Mouse (Mus musculus) spleen, adult 18-20 months (tissue): Measurements from ENCODE around the gene Banp.

Source experiments
- DNase-seq, 2 experiments: peaks; one replicate each; pipeline ENCODE4 v3.0.0; 2022; ENCODE audit warnings: mixed read lengths in 2 of 2

Banp gene

DNA sequence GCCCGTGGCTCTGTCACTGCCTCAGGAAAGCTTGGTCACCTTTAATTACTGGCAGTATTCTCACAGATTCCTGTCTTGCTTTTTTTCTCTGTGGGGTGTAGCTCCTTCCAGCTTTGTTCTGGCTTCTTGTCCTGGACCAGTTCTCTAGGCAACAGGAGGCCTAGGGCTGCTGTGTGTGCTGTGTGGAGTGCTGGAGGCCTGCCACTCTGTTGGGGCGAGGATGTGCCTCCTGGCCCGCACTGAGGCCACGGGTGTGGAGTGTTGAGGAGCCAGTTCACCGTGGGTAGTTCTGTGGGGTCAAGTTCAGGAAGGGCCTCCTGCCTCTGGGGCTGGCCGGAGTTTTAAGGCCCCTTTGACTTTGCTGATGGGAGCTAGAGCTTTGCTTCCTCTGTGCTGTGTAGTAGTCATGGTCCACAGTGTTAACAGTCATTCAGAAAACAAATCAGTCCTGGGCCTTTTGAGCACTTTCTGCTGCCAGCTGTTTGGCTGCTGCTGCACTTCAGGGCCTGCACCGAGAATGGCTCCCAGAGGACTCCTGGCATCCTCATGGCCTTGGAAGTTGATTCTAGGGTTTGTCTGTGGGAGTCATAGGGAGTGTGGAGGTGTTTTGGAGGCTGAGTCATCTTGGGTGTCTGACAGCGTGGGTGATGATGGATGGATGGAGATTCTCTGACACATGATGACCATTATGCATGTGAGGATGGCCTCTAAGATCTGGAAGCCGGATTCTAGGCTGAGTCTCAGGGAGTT lies 41.1 kb downstream of the Banp start:
- DNase-seq = no peak

GRCm38 (mm10) chr8:121991611-121992010 lies 42.1 kb downstream of the Banp start:
- no peak for DNase-seq

GRCm38 (mm10) chr8:121992911-121993310 lies 43.4 kb downstream of the Banp start:
- no peak for DNase-seq

- DNase-seq = no peak
Observed at GRCm38 (mm10) chr8:121995112-121995511, 45.6 kb downstream of the Banp start.

- no peak for DNase-seq
Observed at GRCm38 (mm10) chr8:121995895-121996294, 46.3 kb downstream of the Banp start.

GRCm38 (mm10) chr8:121998631-121999030 lies 49.1 kb downstream of the Banp start:
- DNase-seq = no peak

GRCm38 (mm10) chr8:121999211-121999610 lies 49.7 kb downstream of the Banp start:
- DNase-seq = no peak

DNA sequence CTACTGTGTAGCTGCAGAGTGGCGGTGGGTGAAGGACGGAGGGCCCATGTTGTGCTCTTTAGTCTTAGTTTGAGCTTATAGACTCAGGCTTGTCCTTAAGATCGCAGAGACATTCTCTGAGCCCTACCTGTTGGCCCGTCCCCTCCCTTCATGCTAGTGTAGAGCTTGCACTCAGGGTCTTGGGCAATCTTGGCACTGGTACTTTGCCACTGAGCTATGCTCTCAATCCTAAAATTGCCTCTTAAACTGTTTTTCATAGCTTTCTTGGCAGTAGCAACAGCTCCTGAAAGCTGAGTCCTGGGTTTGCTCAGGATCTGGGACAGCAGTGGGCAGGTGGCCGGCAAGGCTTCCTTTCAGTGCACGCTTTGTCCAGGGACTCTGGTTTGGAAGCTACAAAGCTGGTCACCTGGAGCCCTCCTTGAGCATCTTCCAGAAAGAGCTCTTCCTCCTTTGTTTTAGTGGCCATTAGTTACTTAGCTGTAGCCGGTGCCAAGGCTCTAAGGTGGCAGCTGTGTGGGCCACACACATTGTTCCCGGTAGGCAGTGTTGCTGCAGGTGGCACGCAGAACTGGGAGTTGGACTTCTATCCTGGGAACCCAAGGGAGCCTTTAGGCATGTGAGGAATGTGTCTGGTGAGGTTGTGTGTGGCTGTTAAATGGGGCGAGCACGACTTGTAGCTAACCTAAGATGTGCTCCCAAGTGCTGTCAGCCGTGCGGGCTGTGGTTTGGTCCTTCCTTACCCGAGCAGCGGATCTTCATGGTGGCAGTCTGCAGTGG lies 52.0 kb downstream of the Banp start:
- DNase-seq = no peak

DNA sequence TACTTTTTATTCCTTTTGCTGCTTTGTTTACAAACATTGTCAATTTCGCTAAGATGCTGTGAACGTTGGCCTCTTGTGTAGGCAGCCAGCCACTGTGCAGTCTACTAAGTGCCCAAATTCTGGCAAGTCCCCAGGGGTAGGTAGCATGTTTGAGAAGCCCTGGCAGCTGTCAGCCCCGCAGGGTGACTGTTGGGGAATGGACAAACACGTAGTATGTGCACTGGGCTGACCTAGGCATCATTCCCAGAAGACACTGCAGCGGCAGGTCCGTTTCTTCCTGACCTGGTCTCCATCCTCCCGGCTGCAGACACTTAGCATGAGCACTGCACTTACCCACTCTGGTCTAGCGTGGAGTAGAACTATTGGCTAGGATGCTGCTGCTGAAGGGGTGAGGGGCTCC lies 54.1 kb downstream of the Banp start:
- no peak for DNase-seq

DNA sequence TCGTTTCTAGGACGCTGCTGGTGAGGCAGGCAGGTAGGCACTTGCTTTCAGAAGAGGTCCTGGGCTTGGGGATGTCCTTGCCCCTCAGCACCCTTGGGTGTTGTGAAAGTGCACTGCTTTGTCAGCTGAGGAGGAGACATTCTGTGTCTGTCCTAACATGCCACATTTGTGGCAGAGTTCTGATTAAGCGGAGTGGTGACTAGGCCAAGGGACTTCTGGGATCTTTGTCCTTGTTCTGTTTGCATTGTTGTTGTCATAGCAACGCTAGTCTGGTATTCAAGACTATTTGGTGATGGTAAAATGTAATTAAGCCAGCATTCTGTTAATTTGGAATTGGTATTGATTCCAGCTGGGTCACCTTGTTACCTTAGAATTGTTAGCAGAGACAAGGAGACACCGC lies 54.6 kb downstream of the Banp start:
- no peak for DNase-seq

DNA sequence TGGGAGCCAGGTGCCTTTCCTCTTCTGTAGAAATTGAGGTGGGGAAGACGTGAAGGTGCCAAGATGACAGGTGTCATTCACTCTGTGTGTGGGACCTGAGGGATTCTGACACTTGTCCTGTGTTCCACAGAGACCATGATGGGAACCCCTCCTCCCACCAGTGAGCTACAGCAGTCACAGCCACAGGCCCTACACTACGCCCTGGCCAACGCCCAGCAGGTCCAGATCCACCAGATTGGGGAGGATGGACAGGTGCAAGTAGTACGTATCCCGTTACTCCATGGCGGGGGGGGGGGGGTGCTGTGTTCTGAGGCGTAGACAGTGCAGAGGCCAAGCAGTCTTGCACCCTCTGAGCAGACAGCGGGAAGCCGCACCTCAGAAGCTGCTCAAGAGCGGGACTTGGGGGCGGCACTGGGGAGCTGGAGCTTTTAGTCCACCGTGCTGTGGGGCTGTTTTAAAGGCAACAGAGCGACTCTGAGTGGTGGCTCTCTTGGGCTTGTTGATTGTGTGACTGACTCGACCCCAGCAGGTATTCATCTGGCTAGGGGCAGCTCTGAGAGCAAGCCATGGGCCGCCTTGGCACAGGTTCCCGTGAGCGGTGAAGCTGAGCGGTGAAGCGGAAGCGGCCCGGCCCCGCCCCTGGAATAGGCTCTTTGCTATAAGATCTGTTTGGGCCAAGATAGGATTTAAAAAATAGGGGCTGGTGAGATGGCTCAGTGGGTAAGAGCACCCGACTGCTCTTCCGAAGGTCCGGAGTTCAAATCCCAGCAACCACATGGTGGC lies 56.1 kb downstream of the Banp start:
- no peak for DNase-seq

- DNase-seq = no peak
Observed at GRCm38 (mm10) chr8:122006688-122007484, 57.3 kb downstream of the Banp start.

DNA sequence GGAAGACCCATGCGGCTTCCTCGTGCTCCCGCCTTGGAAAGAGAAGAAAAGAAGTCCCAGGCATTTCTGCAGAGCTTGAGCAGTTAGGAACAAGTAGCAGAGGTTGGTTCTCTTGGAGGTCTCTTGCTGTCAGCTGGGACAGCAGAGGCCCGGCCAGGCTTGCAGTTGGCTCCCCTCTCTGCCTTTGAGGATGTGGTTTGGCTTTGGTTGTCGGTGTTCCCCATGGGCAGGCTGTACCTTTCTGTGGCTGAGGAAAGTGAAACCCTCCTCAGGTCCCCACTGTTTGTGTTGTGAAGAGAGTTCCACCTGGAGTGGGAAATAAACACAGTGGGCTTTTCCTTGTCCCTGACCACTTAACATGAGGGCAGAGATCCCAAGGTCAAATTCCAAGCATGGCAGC lies 58.8 kb downstream of the Banp start:
- DNase-seq = no peak

DNA sequence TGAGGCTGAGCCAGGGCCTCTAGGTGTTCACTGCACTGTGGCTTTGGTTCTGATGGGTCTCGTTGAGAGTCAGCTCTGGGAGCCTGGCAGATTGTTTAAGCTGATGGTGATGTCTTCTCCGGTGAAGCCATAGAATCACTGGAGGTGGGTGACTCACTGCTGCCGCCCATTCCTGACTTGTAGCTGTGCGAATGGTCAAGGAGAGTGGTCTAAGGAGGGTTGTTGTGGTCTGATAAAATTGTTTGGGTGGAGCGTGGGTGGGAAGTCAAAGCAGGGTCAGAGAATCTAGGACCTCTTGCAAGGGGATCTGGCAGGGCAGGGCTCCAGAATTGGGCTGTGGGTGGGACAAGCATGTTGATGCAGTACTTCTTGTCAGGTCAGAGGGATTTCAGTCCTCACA lies 61.1 kb downstream of the Banp start:
- DNase-seq = no peak

DNA sequence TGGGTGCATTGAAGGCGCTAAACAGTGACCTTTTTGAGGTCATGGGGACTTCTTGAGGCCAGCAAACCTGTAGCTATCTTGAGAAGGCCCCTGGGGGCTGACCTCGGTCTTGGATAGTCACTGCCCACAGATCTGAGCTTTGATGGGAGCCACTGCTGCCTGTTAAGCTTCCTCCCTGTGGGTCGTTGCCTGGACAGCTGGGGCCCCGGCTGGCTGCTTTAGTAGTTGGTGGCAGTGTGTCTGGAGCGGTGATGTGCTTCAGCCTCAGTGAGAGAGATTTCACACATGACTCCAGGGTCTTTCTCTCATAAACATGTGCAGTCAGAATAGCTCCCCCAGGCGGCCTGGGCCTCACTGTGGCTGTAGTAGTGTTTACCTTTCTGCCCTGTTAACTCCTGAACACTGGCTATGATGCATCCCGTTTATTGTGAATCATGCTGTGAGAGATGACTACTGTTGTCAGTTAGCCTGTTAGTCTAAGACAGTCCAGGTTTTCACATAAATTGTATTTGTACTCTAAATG lies 61.6 kb downstream of the Banp start:
- DNase-seq = no peak

DNA sequence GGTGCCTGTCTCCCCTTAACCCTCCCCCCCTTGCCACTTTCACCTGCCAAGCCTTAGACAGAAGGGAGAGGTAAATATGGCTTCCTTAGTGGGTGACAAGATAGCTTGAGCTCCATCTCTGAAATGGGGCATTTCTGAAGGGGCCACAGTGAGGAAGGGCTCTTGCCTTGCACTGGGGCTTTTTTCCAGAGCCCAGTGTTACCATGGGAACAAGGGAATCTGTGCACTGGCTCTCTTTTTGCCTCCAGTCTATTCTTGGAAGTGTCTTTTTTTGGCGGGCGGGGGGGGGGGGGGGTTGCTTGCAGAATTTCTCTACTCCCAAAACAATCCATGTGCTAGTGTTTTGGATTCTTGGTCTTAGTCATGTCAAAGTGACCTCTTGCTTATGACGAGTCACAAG lies 65.1 kb downstream of the Banp start:
- no peak for DNase-seq

DNA sequence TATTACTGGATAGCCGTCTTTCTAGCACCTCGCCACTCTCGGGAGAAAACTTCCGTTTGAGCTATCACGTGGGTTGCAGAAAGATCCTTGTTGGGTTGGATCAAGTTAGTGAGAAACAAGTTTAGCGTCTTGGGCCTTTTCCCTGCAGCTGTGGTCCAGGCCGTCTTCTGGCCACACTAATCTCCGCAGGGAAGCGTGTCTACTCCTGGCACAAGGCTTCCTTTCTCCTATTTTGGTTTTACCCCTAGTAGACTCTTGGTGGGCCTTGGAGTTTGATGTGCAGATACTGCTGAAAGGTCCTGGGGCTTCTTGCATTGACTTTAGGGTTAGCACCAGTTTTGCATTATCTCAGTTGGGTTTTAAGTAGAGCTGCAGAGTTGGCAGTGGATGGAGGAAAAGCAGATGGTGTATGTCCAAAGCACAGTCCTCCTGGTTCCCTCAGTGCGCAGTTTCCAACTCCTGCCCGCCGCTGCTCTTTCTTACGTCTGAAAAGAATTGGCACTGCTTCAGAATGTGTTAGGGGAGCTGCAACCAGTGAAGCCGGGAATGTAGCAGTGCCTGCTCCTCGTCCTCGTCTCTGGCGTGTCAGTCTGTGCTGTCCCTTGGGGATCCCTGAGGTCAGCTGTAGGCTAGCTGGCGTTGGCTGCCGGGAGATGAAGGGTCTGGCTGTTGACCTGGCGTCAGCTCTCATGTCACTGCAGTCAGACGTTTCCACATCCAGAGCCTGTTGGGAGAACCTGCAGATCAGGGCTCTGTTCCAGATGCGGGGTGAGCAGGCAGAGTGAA lies 68.7 kb downstream of the Banp start:
- DNase-seq = no peak

- DNase-seq = no peak
Observed at GRCm38 (mm10) chr8:122019162-122019561, 69.6 kb downstream of the Banp start.

DNA sequence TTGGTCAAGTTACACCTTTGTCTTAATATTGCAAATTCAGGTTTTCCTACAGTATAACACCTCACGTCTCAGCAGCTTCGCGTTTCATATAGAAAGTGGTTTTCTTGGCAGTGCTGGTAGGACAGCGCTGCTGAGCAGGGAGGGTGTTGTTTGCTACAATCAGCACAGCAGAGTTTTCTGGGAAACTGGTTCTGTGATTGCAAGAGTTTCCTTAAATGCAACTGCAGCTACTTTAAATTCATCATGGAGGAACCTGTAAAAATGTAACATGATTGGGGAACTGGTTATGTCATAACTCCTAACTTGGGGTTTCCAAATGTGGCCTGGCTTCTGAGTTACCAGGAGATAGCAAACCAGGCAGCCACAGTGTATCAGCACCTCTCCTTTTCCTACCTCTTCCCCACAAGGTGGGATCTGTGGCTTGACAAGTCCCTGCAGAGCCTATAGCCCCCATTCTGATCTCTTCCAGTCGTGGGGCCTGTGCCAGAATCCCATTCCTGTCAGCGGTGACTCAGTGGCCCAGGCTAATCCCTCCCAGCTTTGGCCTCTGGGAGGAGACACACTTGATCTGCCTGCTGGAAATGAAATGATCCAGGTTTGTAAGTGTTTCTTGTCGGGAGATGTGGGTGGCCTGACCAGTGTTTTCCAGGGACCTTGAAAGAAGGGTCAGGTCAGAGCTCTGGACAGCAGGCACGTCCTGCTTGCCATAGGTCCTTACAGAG lies 70.7 kb downstream of the Banp start:
- no peak for DNase-seq

- DNase-seq = no peak
Observed at GRCm38 (mm10) chr8:122021725-122022124, 72.2 kb downstream of the Banp start.

DNA sequence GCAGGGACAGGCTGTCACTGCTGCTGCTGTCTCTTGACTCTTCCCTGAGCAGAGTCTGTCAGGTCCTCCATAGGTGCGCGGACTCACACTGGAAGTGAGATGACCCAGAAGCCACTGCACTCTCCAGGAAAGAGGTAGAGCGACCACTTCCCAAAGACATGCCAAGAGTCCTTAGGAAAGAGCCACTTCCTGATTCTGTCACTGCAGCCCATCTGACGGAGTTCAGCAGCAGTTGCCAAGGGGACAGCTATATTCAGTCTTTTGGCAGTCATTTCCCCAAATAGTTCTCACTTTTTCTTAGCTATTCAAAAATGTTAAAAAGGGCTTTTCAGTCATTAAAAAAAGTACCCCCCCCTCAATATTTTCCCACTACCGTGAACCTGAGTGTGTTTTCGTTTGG lies 72.7 kb downstream of the Banp start:
- DNase-seq = no peak
